Mouse (Mus musculus): ENCODE measurements around the gene Adgrv1. TPM values are rescaled to one million over a fixed set of nuclear protein-coding genes. Genes with fewer than 3 reads are reported as not detected.
A peak's percentile ranks its signal among the peaks of the same experiment; 100 is the strongest.

The Adgrv1 gene
- polyA plus RNA-seq, 1 experiment from 2014 or later: 2.8 TPM

- H3K36me3 ChIP-seq (ENCODE audit: control insufficient read depth, insufficient read depth, low read length): no peaks in the 10 kb centered on the region
- no peaks in the 10 kb centered on the region for H3K27me3 ChIP-seq (ENCODE audit: control insufficient read depth, insufficient read depth, low read length)
- H3K9me3 ChIP-seq (ENCODE audit: control insufficient read depth, low read depth, low read length): no peaks in the 10 kb centered on the region
- no peak overlapping the region for H3K27ac ChIP-seq (ENCODE audit: low read length)
- H3K4me2 ChIP-seq (replicated peaks; ENCODE audit: low read depth, low read length): no peak overlapping the region
- no peak overlapping the region for H3K9ac ChIP-seq (replicated peaks; ENCODE audit: low read depth, low read length)
- no peak overlapping the region for H3K4me3 ChIP-seq (ENCODE audit: low read depth, low read length)
- 75% methylated on average over 1 of the region's 1 CpGs for WGBS
- no peak for ATAC-seq (ENCODE audit: insufficient number of reproducible peaks, insufficient read depth, low FRiP score, low read depth)
- H3K4me1 ChIP-seq (ENCODE audit: control insufficient read depth, insufficient read depth, low read length): no peaks in the 10 kb centered on the region
Observed at GRCm38 (mm10) chr13:81144434-81144833, 488.5 kb downstream of the Adgrv1 start.

- H3K4me2 ChIP-seq (replicated peaks; ENCODE audit: low read depth, low read length): no peak overlapping the region
- H3K9me3 ChIP-seq (ENCODE audit: control insufficient read depth, low read depth, low read length): no peaks in the 10 kb centered on the region
- H3K27ac ChIP-seq (ENCODE audit: low read length): no peak overlapping the region
- ATAC-seq (ENCODE audit: insufficient number of reproducible peaks, insufficient read depth, low FRiP score, low read depth): no peak
- 74% methylated on average over 6 of the region's 6 CpGs for WGBS
- H3K9ac ChIP-seq (replicated peaks; ENCODE audit: low read depth, low read length): no peak overlapping the region
- no peaks in the 10 kb centered on the region for H3K36me3 ChIP-seq (ENCODE audit: control insufficient read depth, insufficient read depth, low read length)
- no peak overlapping the region for H3K4me3 ChIP-seq (ENCODE audit: low read depth, low read length)
- H3K4me1 ChIP-seq (ENCODE audit: control insufficient read depth, insufficient read depth, low read length): no peaks in the 10 kb centered on the region
- H3K27me3 ChIP-seq (ENCODE audit: control insufficient read depth, insufficient read depth, low read length): no peaks in the 10 kb centered on the region
Observed at GRCm38 (mm10) chr13:81142268-81142884, 490.6 kb downstream of the Adgrv1 start.

GRCm38 (mm10) chr13:81136652-81137422 is 496.1 kb downstream of the Adgrv1 start:
- 31% methylated on average over 11 of the region's 11 CpGs for WGBS
- no peaks in the 10 kb centered on the region for H3K27me3 ChIP-seq (ENCODE audit: control insufficient read depth, insufficient read depth, low read length)
- no peak overlapping the region for H3K9ac ChIP-seq (replicated peaks; ENCODE audit: low read depth, low read length)
- H3K9me3 ChIP-seq (ENCODE audit: control insufficient read depth, low read depth, low read length): no peaks in the 10 kb centered on the region
- no peaks in the 10 kb centered on the region for H3K36me3 ChIP-seq (ENCODE audit: control insufficient read depth, insufficient read depth, low read length)
- H3K4me2 ChIP-seq (replicated peaks; ENCODE audit: low read depth, low read length): no peak overlapping the region
- peak overlapping the region; percentile 48 for H3K27ac ChIP-seq (ENCODE audit: low read length)
- H3K4me3 ChIP-seq (ENCODE audit: low read depth, low read length): no peak overlapping the region
- peaks cover 17% of the 10 kb centered on the region; the same call in 1 of the 2 replicates for H3K4me1 ChIP-seq (ENCODE audit: control insufficient read depth, insufficient read depth, low read length)
- ATAC-seq (ENCODE audit: insufficient number of reproducible peaks, insufficient read depth, low FRiP score, low read depth): peak; percentile 73; the same call in 1 of the 2 replicates

- Histone ChIP-seq H3K27me3 (ENCODE audit: control insufficient read depth, insufficient read depth, low read length) (no peaks in the 10 kb centered on the region), H3K4me3 (ENCODE audit: low read depth, low read length) (no peak overlapping the region), H3K36me3 (ENCODE audit: control insufficient read depth, insufficient read depth, low read length) (no peaks in the 10 kb centered on the region), H3K27ac (ENCODE audit: low read length) (peak overlapping the region; percentile 48; the same call in 1 of the 2 replicates), H3K4me2 (replicated peaks; ENCODE audit: low read depth, low read length) (no peak overlapping the region), H3K9ac (replicated peaks; ENCODE audit: low read depth, low read length) (no peak overlapping the region), H3K9me3 (ENCODE audit: control insufficient read depth, low read depth, low read length) (no peaks in the 10 kb centered on the region), H3K4me1 (ENCODE audit: control insufficient read depth, insufficient read depth, low read length) (peaks cover 23% of the 10 kb centered on the region; the same call in 1 of the 2 replicates)
- ATAC-seq (ENCODE audit: insufficient number of reproducible peaks, insufficient read depth, low FRiP score, low read depth): peak; percentile 2; the same call in 1 of the 2 replicates
- WGBS: 54% methylated on average over 10 of the region's 10 CpGs
Observed at GRCm38 (mm10) chr13:81135953-81136352, 497.0 kb downstream of the Adgrv1 start.

- no peak overlapping the region for H3K9ac ChIP-seq (replicated peaks; ENCODE audit: low read depth, low read length)
- H3K36me3 ChIP-seq (ENCODE audit: control insufficient read depth, insufficient read depth, low read length): no peaks in the 10 kb centered on the region
- H3K4me1 ChIP-seq (ENCODE audit: control insufficient read depth, insufficient read depth, low read length): peaks cover 23% of the 10 kb centered on the region; the same call in 1 of the 2 replicates
- no peak overlapping the region for H3K4me3 ChIP-seq (ENCODE audit: low read depth, low read length)
- no peak for ATAC-seq (ENCODE audit: insufficient number of reproducible peaks, insufficient read depth, low FRiP score, low read depth)
- no peak overlapping the region for H3K4me2 ChIP-seq (replicated peaks; ENCODE audit: low read depth, low read length)
- no peaks in the 10 kb centered on the region for H3K9me3 ChIP-seq (ENCODE audit: control insufficient read depth, low read depth, low read length)
- H3K27ac ChIP-seq (ENCODE audit: low read length): no peak overlapping the region
- no peaks in the 10 kb centered on the region for H3K27me3 ChIP-seq (ENCODE audit: control insufficient read depth, insufficient read depth, low read length)
Observed at GRCm38 (mm10) chr13:81134412-81134811, 498.5 kb downstream of the Adgrv1 start.

GRCm38 (mm10) chr13:81133336-81133735 is 499.6 kb downstream of the Adgrv1 start:
- no peaks in the 10 kb centered on the region for H3K9me3 ChIP-seq (ENCODE audit: control insufficient read depth, low read depth, low read length)
- 74% methylated on average over 4 of the region's 4 CpGs for WGBS
- no peak overlapping the region for H3K4me3 ChIP-seq (ENCODE audit: low read depth, low read length)
- ATAC-seq (ENCODE audit: insufficient number of reproducible peaks, insufficient read depth, low FRiP score, low read depth): no peak
- no peak overlapping the region for H3K4me2 ChIP-seq (replicated peaks; ENCODE audit: low read depth, low read length)
- no peaks in the 10 kb centered on the region for H3K36me3 ChIP-seq (ENCODE audit: control insufficient read depth, insufficient read depth, low read length)
- peaks cover 23% of the 10 kb centered on the region; the same call in 1 of the 2 replicates for H3K4me1 ChIP-seq (ENCODE audit: control insufficient read depth, insufficient read depth, low read length)
- no peak overlapping the region for H3K9ac ChIP-seq (replicated peaks; ENCODE audit: low read depth, low read length)
- no peak overlapping the region for H3K27ac ChIP-seq (ENCODE audit: low read length)
- no peaks in the 10 kb centered on the region for H3K27me3 ChIP-seq (ENCODE audit: control insufficient read depth, insufficient read depth, low read length)

GRCm38 (mm10) chr13:81132691-81133090 is 500.3 kb downstream of the Adgrv1 start:
- ATAC-seq (ENCODE audit: insufficient number of reproducible peaks, insufficient read depth, low FRiP score, low read depth): no peak
- Histone ChIP-seq H3K4me1 (ENCODE audit: control insufficient read depth, insufficient read depth, low read length) (peaks cover 23% of the 10 kb centered on the region; the same call in 1 of the 2 replicates), H3K9ac (replicated peaks; ENCODE audit: low read depth, low read length) (no peak overlapping the region), H3K9me3 (ENCODE audit: control insufficient read depth, low read depth, low read length) (no peaks in the 10 kb centered on the region), H3K4me2 (replicated peaks; ENCODE audit: low read depth, low read length) (no peak overlapping the region), H3K27me3 (ENCODE audit: control insufficient read depth, insufficient read depth, low read length) (no peaks in the 10 kb centered on the region), H3K4me3 (ENCODE audit: low read depth, low read length) (no peak overlapping the region), H3K27ac (ENCODE audit: low read length) (no peak overlapping the region), H3K36me3 (ENCODE audit: control insufficient read depth, insufficient read depth, low read length) (no peaks in the 10 kb centered on the region)
- 65% methylated on average over 5 of the region's 5 CpGs for WGBS

GRCm38 (mm10) chr13:81131860-81132259 is 501.1 kb downstream of the Adgrv1 start:
- H3K27me3 ChIP-seq (ENCODE audit: control insufficient read depth, insufficient read depth, low read length): no peaks in the 10 kb centered on the region
- H3K4me2 ChIP-seq (replicated peaks; ENCODE audit: low read depth, low read length): no peak overlapping the region
- no peak overlapping the region for H3K27ac ChIP-seq (ENCODE audit: low read length)
- H3K36me3 ChIP-seq (ENCODE audit: control insufficient read depth, insufficient read depth, low read length): no peaks in the 10 kb centered on the region
- WGBS: 57% methylated on average over 6 of the region's 6 CpGs
- no peaks in the 10 kb centered on the region for H3K9me3 ChIP-seq (ENCODE audit: control insufficient read depth, low read depth, low read length)
- no peak overlapping the region for H3K4me3 ChIP-seq (ENCODE audit: low read depth, low read length)
- no peak for ATAC-seq (ENCODE audit: insufficient number of reproducible peaks, insufficient read depth, low FRiP score, low read depth)
- peaks cover 20% of the 10 kb centered on the region; the same call in 1 of the 2 replicates for H3K4me1 ChIP-seq (ENCODE audit: control insufficient read depth, insufficient read depth, low read length)
- H3K9ac ChIP-seq (replicated peaks; ENCODE audit: low read depth, low read length): no peak overlapping the region

All from stomach, embryonic 14.5 days (tissue).